Mouse (Mus musculus): Measurements from ENCODE around the gene Rab23. TPM values are rescaled to one million over a fixed set of nuclear protein-coding genes. Genes with fewer than 3 reads are reported as not detected.

The Rab23 gene
- polyA plus RNA-seq, 1 experiment from 2014 or later = 31.2 TPM

GRCm38 (mm10) chr1:33756258-33757032, 36.8 kb downstream of the Rab23 start:
- ATAC-seq (ENCODE audit: low FRiP score, low read depth) = no peak
- H3K27me3 ChIP-seq = no peaks in the 10 kb centered on the region
- H3K9ac ChIP-seq = peak overlapping the region; percentile 6; the same call in 1 of the 2 replicates
- H3K9me3 ChIP-seq = no peaks in the 10 kb centered on the region
- no peak overlapping the region for H3K27ac ChIP-seq (replicated peaks)
- WGBS = 34% methylated on average over 18 of the region's 18 CpGs
- H3K36me3 ChIP-seq = 0 out of 2 replicates have a peak, but pooled peaks cover 8% of the 10 kb centered on the region
- H3K4me2 ChIP-seq = peak overlapping the region; percentile 94
- peak overlapping the region; percentile 83 for H3K4me3 ChIP-seq
- H3K4me1 ChIP-seq (replicated peaks) = peaks cover 20% of the 10 kb centered on the region

GRCm38 (mm10) chr1:33757033-33757413, 37.3 kb downstream of the Rab23 start:
- Histone ChIP-seq H3K36me3 (0 out of 2 replicates have a peak, but pooled peaks cover 11% of the 10 kb centered on the region), H3K9ac (peak overlapping the region; percentile 71), H3K27me3 (no peaks in the 10 kb centered on the region), H3K9me3 (no peaks in the 10 kb centered on the region), H3K4me1 (replicated peaks) (peaks cover 20% of the 10 kb centered on the region), H3K4me2 (peak overlapping the region; percentile 94), H3K27ac (replicated peaks) (no peak overlapping the region), H3K4me3 (peak overlapping the region; percentile 83)
- ATAC-seq (ENCODE audit: low FRiP score, low read depth) = peak; percentile 66
- WGBS = 6% methylated on average over 14 of the region's 14 CpGs

- under 1% methylated on average over 55 of the region's 61 CpGs for WGBS
Observed at GRCm38 (mm10) chr1:33757491-33758041, 37.9 kb downstream of the Rab23 start, which contains the start of gene Bag2. TSS of gene Bag2 (minus strand) at chr1:33757795.

GRCm38 (mm10) chr1:33758488-33758887, 38.8 kb downstream of the Rab23 start:
- H3K27ac ChIP-seq (replicated peaks) = no peak overlapping the region
- H3K4me1 ChIP-seq (replicated peaks) = peaks cover 20% of the 10 kb centered on the region
- no peaks in the 10 kb centered on the region for H3K9me3 ChIP-seq
- no peak for ATAC-seq (ENCODE audit: low FRiP score, low read depth)
- H3K4me2 ChIP-seq = no peak overlapping the region
- no peak overlapping the region for H3K9ac ChIP-seq
- 43% methylated on average over 4 of the region's 4 CpGs for WGBS
- H3K4me3 ChIP-seq = no peak overlapping the region
- 0 out of 2 replicates have a peak, but pooled peaks cover 11% of the 10 kb centered on the region for H3K36me3 ChIP-seq
- H3K27me3 ChIP-seq = no peaks in the 10 kb centered on the region

More at GRCm38 (mm10) chr1:33757491-33758041, 37.9 kb downstream of the Rab23 start, which contains the start of gene Bag2:
- Histone ChIP-seq H3K9me3 (no peaks in the 10 kb centered on the region), H3K27ac (replicated peaks) (peak within 1 kb of the TSS; percentile 71), H3K4me3 (peak within 1 kb of the TSS; percentile 83), H3K36me3 (0 out of 2 replicates have a peak, but pooled peaks cover 11% of the 10 kb centered on the region), H3K9ac (peak within 1 kb of the TSS; percentile 71), H3K27me3 (no peaks in the 10 kb centered on the region), H3K4me2 (peak within 1 kb of the TSS; percentile 94), H3K4me1 (replicated peaks) (peaks cover 20% of the 10 kb centered on the region)
- peak; percentile 89 for ATAC-seq (ENCODE audit: low FRiP score, low read depth)

- H3K4me3 ChIP-seq = no peak overlapping the region
- no peaks in the 10 kb centered on the region for H3K27me3 ChIP-seq
- H3K27ac ChIP-seq (replicated peaks) = no peak overlapping the region
- ATAC-seq (ENCODE audit: low FRiP score, low read depth) = no peak
- H3K9me3 ChIP-seq = no peaks in the 10 kb centered on the region
- H3K4me1 ChIP-seq (replicated peaks) = no peaks in the 10 kb centered on the region
- WGBS = 72% methylated on average over 2 of the region's 2 CpGs
- 0 out of 2 replicates have a peak, but pooled peaks cover 11% of the 10 kb centered on the region for H3K36me3 ChIP-seq
- H3K4me2 ChIP-seq = no peak overlapping the region
- no peak overlapping the region for H3K9ac ChIP-seq
Observed at GRCm38 (mm10) chr1:33763826-33764225, 44.1 kb downstream of the Rab23 start.

- Histone ChIP-seq H3K27ac (replicated peaks) (no peak overlapping the region), H3K4me1 (replicated peaks) (no peaks in the 10 kb centered on the region), H3K9me3 (no peaks in the 10 kb centered on the region), H3K27me3 (no peaks in the 10 kb centered on the region), H3K36me3 (peaks cover 20% of the 10 kb centered on the region), H3K4me3 (no peak overlapping the region), H3K9ac (no peak overlapping the region), H3K4me2 (no peak overlapping the region)
- 88% methylated on average over 11 of the region's 11 CpGs for WGBS
- no peak for ATAC-seq (ENCODE audit: low FRiP score, low read depth)
Observed at GRCm38 (mm10) chr1:33765468-33766080, 45.9 kb downstream of the Rab23 start.

GRCm38 (mm10) chr1:33766520-33767508, 47.1 kb downstream of the Rab23 start:
- 75% methylated on average over 16 of the region's 16 CpGs for WGBS

GRCm38 (mm10) chr1:33768091-33768787, 48.6 kb downstream of the Rab23 start:
- H3K4me3 ChIP-seq = no peak overlapping the region
- H3K27ac ChIP-seq (replicated peaks) = no peak overlapping the region
- WGBS = 83% methylated on average over 1 of the region's 1 CpGs
- no peaks in the 10 kb centered on the region for H3K27me3 ChIP-seq
- no peaks in the 10 kb centered on the region for H3K9me3 ChIP-seq
- no peaks in the 10 kb centered on the region for H3K4me1 ChIP-seq (replicated peaks)
- H3K36me3 ChIP-seq = peaks cover 27% of the 10 kb centered on the region
- no peak overlapping the region for H3K9ac ChIP-seq
- no peak overlapping the region for H3K4me2 ChIP-seq
- ATAC-seq (ENCODE audit: low FRiP score, low read depth) = no peak

More at GRCm38 (mm10) chr1:33766520-33767508, 47.1 kb downstream of the Rab23 start:
- Histone ChIP-seq H3K27me3 (no peaks in the 10 kb centered on the region), H3K4me2 (no peak overlapping the region), H3K36me3 (peaks cover 25% of the 10 kb centered on the region), H3K4me1 (replicated peaks) (no peaks in the 10 kb centered on the region), H3K27ac (replicated peaks) (no peak overlapping the region), H3K4me3 (no peak overlapping the region), H3K9me3 (no peaks in the 10 kb centered on the region), H3K9ac (no peak overlapping the region)
- no peak for ATAC-seq (ENCODE audit: low FRiP score, low read depth)

- Histone ChIP-seq H3K27me3 (no peaks in the 10 kb centered on the region), H3K9ac (no peak overlapping the region), H3K36me3 (peaks cover 27% of the 10 kb centered on the region), H3K4me2 (no peak overlapping the region), H3K9me3 (no peaks in the 10 kb centered on the region), H3K4me3 (no peak overlapping the region), H3K27ac (replicated peaks) (no peak overlapping the region), H3K4me1 (replicated peaks) (no peaks in the 10 kb centered on the region)
- no peak for ATAC-seq (ENCODE audit: low FRiP score, low read depth)
Observed at GRCm38 (mm10) chr1:33768827-33769226, 49.1 kb downstream of the Rab23 start.

GRCm38 (mm10) chr1:33771621-33772020, 51.9 kb downstream of the Rab23 start:
- Histone ChIP-seq H3K4me3 (no peak overlapping the region), H3K9ac (no peak overlapping the region), H3K4me2 (no peak overlapping the region), H3K9me3 (no peaks in the 10 kb centered on the region), H3K27ac (replicated peaks) (no peak overlapping the region), H3K27me3 (no peaks in the 10 kb centered on the region), H3K36me3 (peaks cover 35% of the 10 kb centered on the region), H3K4me1 (replicated peaks) (no peaks in the 10 kb centered on the region)
- ATAC-seq (ENCODE audit: low FRiP score, low read depth) = no peak
- WGBS = 89% methylated on average over 10 of the region's 10 CpGs

GRCm38 (mm10) chr1:33772106-33772505, 52.4 kb downstream of the Rab23 start:
- 97% methylated on average over 9 of the region's 9 CpGs for WGBS
- H3K9ac ChIP-seq = no peak overlapping the region
- H3K4me3 ChIP-seq = no peak overlapping the region
- peaks cover 38% of the 10 kb centered on the region for H3K36me3 ChIP-seq
- H3K4me2 ChIP-seq = no peak overlapping the region
- H3K9me3 ChIP-seq = no peaks in the 10 kb centered on the region
- H3K27ac ChIP-seq (replicated peaks) = no peak overlapping the region
- no peaks in the 10 kb centered on the region for H3K4me1 ChIP-seq (replicated peaks)
- no peak for ATAC-seq (ENCODE audit: low FRiP score, low read depth)
- H3K27me3 ChIP-seq = no peaks in the 10 kb centered on the region
